Mouse (Mus musculus) heart, postnatal 0 days (tissue): ENCODE measurements around the gene Optc.

Experiments
- CTCF ChIP-seq: IDR thresholded peaks from 2 replicates; pipeline ENCODE4 v1.5.1; 2016; ENCODE audit warnings: antibody characterized with exemption, control low read depth, low read depth
- EP300 ChIP-seq: IDR thresholded peaks from 2 replicates; pipeline ENCODE4 v1.6.1; 2016; ENCODE audit warnings: antibody characterized with exemption, low read depth

- TF ChIP-seq CTCF (no peak), EP300 (peak; percentile 82; the same call in 1 of the 2 replicates)
Measured at GRCm38 (mm10) chr1:133917456-133918087, 9.8 kb upstream of the Optc start.
